Mouse (Mus musculus) heart, embryonic 14.5 days (tissue): Measurements from ENCODE around the gene Nipal3. TPM values are rescaled to one million over a fixed set of nuclear protein-coding genes. Genes with fewer than 3 reads are reported as not detected.
A peak's percentile ranks its signal among the peaks of the same experiment; 100 is the strongest.

Experiments used
- ATAC-seq: fragments of 200-750 bp; cut with Nextera tagmentation; 2 replicates; pipeline ENCODE4 v1.8.0; 2017; ENCODE audit warnings: low read depth, moderate TSS enrichment; ENCODE audit not compliant: insufficient number of reproducible peaks, insufficient read depth, low FRiP score
- H3K27ac ChIP-seq, 2 experiments: fragments of 200-500 bp in 1 of 2; fragments of 300-500 bp in 1 of 2; sonication (generic) in 1 of 2; replicated peaks in 1 of 2; 2 replicates each; pipeline ENCODE4 v1.5.1; 2012 to 2014; ENCODE audit warnings: low read depth in 2 of 2, low read length in 2 of 2, control low read depth in 1 of 2, mild to moderate bottlenecking in 1 of 2, mixed read lengths in 1 of 2; ENCODE audit not compliant: control insufficient read depth in 1 of 2, insufficient read depth in 1 of 2
- H3K27me3 ChIP-seq: fragments of 300-500 bp; sonication (generic); 2 replicates; pipeline ENCODE4 v1.6.1; 2014; ENCODE audit warnings: mild to moderate bottlenecking, low read length, control low read depth; ENCODE audit not compliant: control insufficient read depth, insufficient read depth
- H3K36me3 ChIP-seq: fragments of 300-500 bp; sonication (generic); 2 replicates; pipeline ENCODE4 v1.6.1; 2014; ENCODE audit warnings: mild to moderate bottlenecking, control low read depth, low read length, mixed read lengths; ENCODE audit not compliant: control insufficient read depth, insufficient read depth
- H3K4me1 ChIP-seq, 2 experiments: fragments of 200-500 bp in 1 of 2; fragments of 300-500 bp in 1 of 2; sonication (generic) in 1 of 2; 2 replicates each; pipeline ENCODE4 v1.6.1; 2012 to 2014; ENCODE audit warnings: low read length in 2 of 2, control low read depth in 1 of 2, mixed read lengths in 1 of 2; ENCODE audit not compliant: control insufficient read depth in 2 of 2, insufficient read depth in 2 of 2
- H3K4me2 ChIP-seq: fragments of 300-500 bp; sonication (generic); 2 replicates; pipeline ENCODE4 v1.6.1; 2014; ENCODE audit warnings: mild to moderate bottlenecking, low read length
- H3K4me3 ChIP-seq, 2 experiments: fragments of 200-500 bp in 1 of 2; fragments of 300-500 bp in 1 of 2; sonication (generic) in 1 of 2; 2 replicates each; pipeline ENCODE4 v1.5.1; 2012 to 2014; ENCODE audit warnings: low read length in 2 of 2, mild to moderate bottlenecking in 2 of 2, control low read depth in 1 of 2, low read depth in 1 of 2, moderate library complexity in 1 of 2; ENCODE audit not compliant: control insufficient read depth in 1 of 2, insufficient read depth in 1 of 2
- H3K9ac ChIP-seq: fragments of 300-500 bp; sonication (generic); 2 replicates; pipeline ENCODE4 v1.6.1; 2014; ENCODE audit warnings: mild to moderate bottlenecking, low read length
- H3K9me3 ChIP-seq: fragments of 300-500 bp; sonication (generic); 2 replicates; pipeline ENCODE4 v1.6.1; 2016; ENCODE audit warnings: low read length, control low read depth; ENCODE audit not compliant: control insufficient read depth
- WGBS: fragments of 180-500 bp; shearing (Covaris S2); extraction: QIAGEN DNeasy Blood & Tissue Kit; methylation state at CpG from one replicate; pipeline ENCODE4 v1.1.7; 2014; 5-methylcytosine and 5-hydroxymethylcytosine counted together
- microRNA counts: library from miRNA; unstranded; fragments of <30 nt; microRNA quantifications from one replicate; lab custom pipeline; 2016
- microRNA-seq: library from miRNA; unstranded; fragments of <30 nt; microRNA quantifications from one replicate; pipeline ENCODE4, GENCODE M21; 2016
- polyA plus RNA-seq: library from polyadenylated mRNA; unstranded; fragments of >200 nt; fragmentation: Nextera tagmentation; extraction: Ambion mirVana; gene quantifications from 2 replicates; pipeline ENCODE4 v1.2.1, GENCODE M21; 2014

The Nipal3 gene
- polyA plus RNA-seq, 1 experiment from 2014 or later = 4.5 TPM

DNA sequence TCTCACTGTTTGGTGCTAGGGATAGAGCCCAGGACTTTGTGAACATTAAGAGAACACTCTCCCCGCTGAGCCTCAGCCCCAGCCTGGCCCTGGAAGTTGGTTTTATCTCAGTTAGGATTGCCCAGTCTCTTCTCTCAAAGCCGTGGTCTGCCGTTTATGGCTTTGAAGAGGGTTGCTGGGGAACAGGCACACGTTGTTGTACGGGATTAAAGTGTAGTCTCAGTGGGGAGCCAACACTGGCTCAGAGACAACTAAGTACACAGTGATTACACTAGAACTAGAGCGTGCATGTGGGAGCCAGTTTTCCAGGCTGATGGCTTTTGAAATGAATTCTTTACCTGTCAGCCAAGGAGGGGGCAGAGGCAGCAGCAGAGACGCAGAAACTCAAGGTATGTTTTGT lies 93.0 kb downstream of the Nipal3 start:
- H3K9me3 ChIP-seq = no peaks in the 10 kb centered on the region
- H3K4me3 ChIP-seq = no peak overlapping the region
- no peaks in the 10 kb centered on the region for H3K36me3 ChIP-seq
- no peak overlapping the region for H3K27ac ChIP-seq
- ATAC-seq = no peak
- 27% methylated on average over 7 of the region's 7 CpGs for WGBS
- H3K9ac ChIP-seq = no peak overlapping the region
- no peak overlapping the region for H3K4me2 ChIP-seq
- peaks cover 3 to 8% of the 10 kb centered on the region in 2 experiments for H3K4me1 ChIP-seq
- H3K27me3 ChIP-seq = peaks cover 27% of the 10 kb centered on the region

GRCm38 (mm10) chr4:135397991-135398390 lies 96.8 kb downstream of the Nipal3 start, which contains the start of gene Ncmap:
Gene Ncmap, minus strand, starts transcription at chr4:135398227.
- Histone ChIP-seq H3K4me2 (peak within 1 kb of the TSS; percentile 84), H3K36me3 (no peaks in the 10 kb centered on the region), H3K9ac (peak within 1 kb of the TSS; percentile 59), H3K27ac (no peak within 1 kb of the TSS), H3K9me3 (0 out of 2 replicates have a peak, but pooled peaks cover under 1% of the 10 kb centered on the region), H3K27me3 (peaks cover 43% of the 10 kb centered on the region), H3K4me1 (peaks cover 3 to 8% of the 10 kb centered on the region in 2 experiments), H3K4me3 (peak within 1 kb of the TSS; percentile 39 to 46)
- WGBS = 1% methylated on average over 29 of the region's 29 CpGs
- ATAC-seq = no peak

DNA sequence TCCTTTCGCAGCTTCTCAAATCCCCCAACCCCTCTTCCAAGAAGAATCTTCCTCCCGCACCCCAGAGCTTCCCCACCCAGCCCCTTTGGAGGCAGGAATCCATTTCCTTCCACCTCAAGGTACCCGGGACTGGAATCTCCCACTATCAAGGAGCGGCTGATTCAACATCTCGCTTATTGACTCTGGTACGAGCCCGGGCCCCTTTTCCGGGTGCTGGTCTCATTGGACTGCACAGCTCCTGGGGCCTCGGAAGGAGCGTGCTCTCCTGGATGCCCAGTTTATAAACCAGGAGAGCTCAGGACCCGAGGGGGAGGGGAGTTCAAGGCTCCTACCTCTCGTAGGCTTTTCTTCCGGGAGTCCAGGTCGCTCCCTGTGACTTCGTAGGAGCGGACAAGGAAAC lies 97.3 kb downstream of the Nipal3 start:
- Histone ChIP-seq H3K9me3 (0 out of 2 replicates have a peak, but pooled peaks cover 3% of the 10 kb centered on the region), H3K27ac (no peak overlapping the region), H3K4me3 (peak overlapping the region; percentile 39 to 46), H3K9ac (peak overlapping the region; percentile 59), H3K36me3 (no peaks in the 10 kb centered on the region), H3K27me3 (peaks cover 43% of the 10 kb centered on the region), H3K4me1 (peaks cover 3 to 8% of the 10 kb centered on the region in 2 experiments), H3K4me2 (peak overlapping the region; percentile 84)
- 3% methylated on average over 16 of the region's 16 CpGs for WGBS
- no peak for ATAC-seq

DNA sequence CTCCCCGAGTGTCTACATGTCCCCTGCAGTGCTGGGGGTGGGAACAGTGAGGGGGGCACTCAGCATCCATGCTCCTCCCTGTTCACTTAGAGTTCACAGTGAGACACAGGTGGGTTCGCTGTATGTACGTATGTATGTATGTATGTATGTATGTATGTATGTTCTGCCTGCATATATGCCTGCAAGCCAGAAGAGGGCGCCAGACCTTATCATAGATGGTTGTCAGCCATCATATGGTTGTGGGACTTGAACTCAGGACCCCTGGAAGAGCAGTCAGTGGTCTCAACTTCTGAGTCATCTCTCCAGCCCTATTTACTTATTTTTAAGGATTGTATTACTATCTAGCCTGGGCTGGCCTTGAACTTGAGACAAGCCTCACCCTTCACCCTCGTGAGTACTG lies 98.5 kb downstream of the Nipal3 start:
- no peak overlapping the region for H3K4me2 ChIP-seq
- H3K27me3 ChIP-seq = peaks cover 43% of the 10 kb centered on the region
- no peak overlapping the region for H3K4me3 ChIP-seq
- H3K4me1 ChIP-seq = peaks cover 3 to 8% of the 10 kb centered on the region in 2 experiments
- no peaks in the 10 kb centered on the region for H3K36me3 ChIP-seq
- H3K9ac ChIP-seq = no peak overlapping the region
- H3K9me3 ChIP-seq = 0 out of 2 replicates have a peak, but pooled peaks cover 3% of the 10 kb centered on the region
- ATAC-seq = no peak
- H3K27ac ChIP-seq = no peak overlapping the region
- WGBS = 81% methylated on average over 5 of the region's 5 CpGs

MicroRNAs within 50 kb of the gene (microRNA counts, 519-probe panel; counts per million panel counts)
- 322 counts per million, percentile 70 among the panel's probes with 10 or more counts for microRNA mmu-miR-700 (lab: Ali Mortazavi, UCI)

Small RNA genes lying within 50 kb of the gene (microRNA-seq; reads per million reads assigned to microRNA genes)
- gene Gm25317 (not detected), gene Mir700 (214 reads per million, percentile 61 among the genes with 10 or more reads in this experiment)

Other genes with a start within 250 kb of the Nipal3 start
- gene Clic4, start 222.2 kb downstream of the Nipal3 start, polyA plus RNA-seq = 181 and 194 TPM in 2 replicates
- 120 TPM in 2 replicates for gene Srrm1, start 141.7 kb downstream of the Nipal3 start, polyA plus RNA-seq
- gene Ncmap, start 96.8 kb downstream of the Nipal3 start, polyA plus RNA-seq = 0.22 and 0.41 TPM in 2 replicates
- 9.2 and 10.8 TPM in 2 replicates for gene Rcan3, start 61.2 kb downstream of the Nipal3 start, polyA plus RNA-seq
- 0.15 and 0.70 TPM in 2 replicates for gene Stpg1, start 248 bp downstream of the Nipal3 start, polyA plus RNA-seq
- gene Grhl3, start 78.6 kb upstream of the Nipal3 start, polyA plus RNA-seq = 5.1 and 5.8 TPM in 2 replicates
- gene Ifnlr1, start 191.2 kb upstream of the Nipal3 start, polyA plus RNA-seq = 0.65 and 0.98 TPM in 2 replicates
- not detected in 2 replicates for gene Il22ra1, start 233.1 kb upstream of the Nipal3 start, polyA plus RNA-seq